Mouse (Mus musculus) MEL (cell line): ENCODE measurements around the gene Zfp275. TPM values are rescaled to one million over a fixed set of nuclear protein-coding genes. Genes with fewer than 3 reads are reported as not detected.

Experiments used
- DNase-seq: peaks from one replicate; pipeline ENCODE4 v3.0.0; 2011; ENCODE audit warnings: low read depth, low spot score
- H3K27ac ChIP-seq: 2 replicates; pipeline ENCODE4 v1.5.1; 2012; ENCODE audit warnings: low read depth, mild to moderate bottlenecking, control low read depth, low read length, moderate library complexity; ENCODE audit not compliant: control insufficient read depth
- H3K27me3 ChIP-seq, 2 experiments: fragments of 150-350 bp in 1 of 2; sonication (generic) in 1 of 2; 2 replicates each; pipeline ENCODE4 v1.6.1; 2012; ENCODE audit warnings: low read length in 2 of 2, mild to moderate bottlenecking in 2 of 2, improper control_type of control experiment in 1 of 2, moderate library complexity in 1 of 2; ENCODE audit not compliant: insufficient read depth in 2 of 2, control insufficient read depth in 1 of 2
- H3K36me3 ChIP-seq, 2 experiments: 2 replicates each; pipeline ENCODE4 v1.6.1; 2012 to 2014; ENCODE audit warnings: low read length in 2 of 2, improper control_type of control experiment in 1 of 2, inconsistent platforms in 1 of 2, mild to moderate bottlenecking in 1 of 2; ENCODE audit not compliant: insufficient read depth in 2 of 2, control insufficient read depth in 1 of 2
- H3K4me1 ChIP-seq, 2 experiments: fragments of 150-350 bp in 1 of 2; sonication (generic) in 1 of 2; 2 replicates each; pipeline ENCODE4 v1.6.1; 2012; ENCODE audit warnings: low read length in 2 of 2, improper control_type of control experiment in 1 of 2, mild to moderate bottlenecking in 1 of 2; ENCODE audit not compliant: insufficient read depth in 2 of 2, control insufficient read depth in 1 of 2
- H3K4me3 ChIP-seq, 2 experiments: fragments of 150-350 bp in 1 of 2; sonication (generic) in 1 of 2; 2 replicates each; pipeline ENCODE4 v1.5.1; 2012; ENCODE audit warnings: low read depth in 2 of 2, low read length in 2 of 2, mild to moderate bottlenecking in 2 of 2, moderate library complexity in 2 of 2, control low read depth in 1 of 2, improper control_type of control experiment in 1 of 2; ENCODE audit not compliant: control insufficient read depth in 1 of 2, insufficient read depth in 1 of 2
- H3K79me2 ChIP-seq: 2 replicates; pipeline ENCODE4 v1.6.1; 2012; ENCODE audit warnings: mild to moderate bottlenecking, low read length, moderate library complexity; ENCODE audit not compliant: control insufficient read depth, poor library complexity, insufficient read depth
- H3K9ac ChIP-seq: 2 replicates; pipeline ENCODE4 v1.6.1; 2012; ENCODE audit warnings: low read depth, mild to moderate bottlenecking, control low read depth, low read length, moderate library complexity; ENCODE audit not compliant: control insufficient read depth, poor library complexity, severe bottlenecking
- H3K9me3 ChIP-seq: fragments of 150-350 bp; sonication (generic); replicated peaks from 2 replicates; pipeline ENCODE4 v1.6.1; 2012; ENCODE audit warnings: mild to moderate bottlenecking, low read length, improper control_type of control experiment, moderate library complexity; ENCODE audit not compliant: insufficient read depth
- CHD1 ChIP-seq: IDR thresholded peaks from 2 replicates; pipeline ENCODE4 v1.6.1; 2012; ENCODE audit warnings: low read depth, mild to moderate bottlenecking, inconsistent platforms, low read length, improper control_type of control experiment
- EP300 ChIP-seq, 2 experiments: IDR thresholded peaks; 2 replicates each; pipeline ENCODE4 v1.6.1; 2011; ENCODE audit warnings: improper control_type of control experiment in 2 of 2, low read length in 2 of 2, low read depth in 1 of 2, mild to moderate bottlenecking in 1 of 2
- ETS1 ChIP-seq: IDR thresholded peaks from 2 replicates; pipeline ENCODE4 v1.6.1; 2012; ENCODE audit warnings: low read depth, mild to moderate bottlenecking, inconsistent platforms, low read length, improper control_type of control experiment, moderate library complexity
- KAT2A ChIP-seq: conservative IDR thresholded peaks from 2 replicates; pipeline ENCODE4 v1.6.1; 2012; ENCODE audit warnings: low read depth, low read length, improper control_type of control experiment, inconsistent platforms
- MAFK ChIP-seq: IDR thresholded peaks from 2 replicates; pipeline ENCODE4 v1.6.1; 2011; ENCODE audit warnings: low read depth, mild to moderate bottlenecking, low read length, improper control_type of control experiment, borderline replicate concordance
- MAZ ChIP-seq: IDR thresholded peaks from 2 replicates; pipeline ENCODE4 v1.6.1; 2012; ENCODE audit warnings: low read depth, mild to moderate bottlenecking, inconsistent platforms, low read length, improper control_type of control experiment
- MEF2A ChIP-seq: IDR thresholded peaks from 2 replicates; pipeline ENCODE4 v1.6.1; 2014; ENCODE audit warnings: low read depth, mild to moderate bottlenecking, inconsistent platforms, low read length, improper control_type of control experiment; ENCODE audit not compliant: poor library complexity, insufficient replicate concordance, severe bottlenecking; ENCODE audit errors: extremely low read depth
- MYB ChIP-seq: IDR thresholded peaks from 2 replicates; pipeline ENCODE4 v1.6.1; 2011; ENCODE audit warnings: mild to moderate bottlenecking, low read depth, low read length, improper control_type of control experiment
- NRF1 ChIP-seq: IDR thresholded peaks from 2 replicates; pipeline ENCODE4 v1.6.1; 2014; ENCODE audit warnings: low read depth, mild to moderate bottlenecking, inconsistent platforms, low read length, improper control_type of control experiment, moderate library complexity; ENCODE audit not compliant: poor library complexity, insufficient read depth, severe bottlenecking
- POLR2A ChIP-seq, 2 experiments: IDR thresholded peaks; 2 replicates each; pipeline ENCODE4 v1.6.1; 2011 to 2012; ENCODE audit warnings: low read length in 2 of 2, mild to moderate bottlenecking in 2 of 2, control low read depth in 1 of 2, improper control_type of control experiment in 1 of 2, low read depth in 1 of 2, moderate library complexity in 1 of 2; ENCODE audit not compliant: control insufficient read depth in 1 of 2, insufficient read depth in 1 of 2, poor library complexity in 1 of 2
- POLR2AphosphoS5 ChIP-seq: IDR thresholded peaks from 2 replicates; pipeline ENCODE4 v1.6.1; 2012; ENCODE audit warnings: low read depth, borderline replicate concordance, mild to moderate bottlenecking, inconsistent platforms, low read length, moderate library complexity, mixed read lengths
- SIN3A ChIP-seq: IDR thresholded peaks from 2 replicates; pipeline ENCODE4 v1.6.1; 2012; ENCODE audit warnings: low read length, improper control_type of control experiment, inconsistent platforms
- TAL1 ChIP-seq: IDR thresholded peaks from 2 replicates; pipeline ENCODE4 v1.6.1; 2012; ENCODE audit warnings: mild to moderate bottlenecking, inconsistent platforms, low read length, moderate library complexity, mixed read lengths
- USF2 ChIP-seq, 2 experiments: IDR thresholded peaks; 2 replicates each; pipeline ENCODE4 v1.6.1; 2011 to 2012; ENCODE audit warnings: improper control_type of control experiment in 2 of 2, low read length in 2 of 2, borderline replicate concordance in 1 of 2, inconsistent platforms in 1 of 2, low read depth in 1 of 2, mild to moderate bottlenecking in 1 of 2; ENCODE audit not compliant: insufficient read depth in 1 of 2
- ZC3H11A ChIP-seq: IDR thresholded peaks from 2 replicates; pipeline ENCODE4 v1.6.1; 2012; ENCODE audit warnings: low read depth, mild to moderate bottlenecking, inconsistent platforms, low read length, improper control_type of control experiment
- ZNF384 ChIP-seq: IDR thresholded peaks from 2 replicates; pipeline ENCODE4 v1.6.1; 2012; ENCODE audit warnings: low read depth, mild to moderate bottlenecking, inconsistent platforms, low read length, improper control_type of control experiment
- polyA plus RNA-seq, 2 experiments: library from polyadenylated mRNA; stranded (reverse) in 1 of 2; unstranded in 1 of 2; fragments of >175 nt in 1 of 2; fragments of >200 nt in 1 of 2; gene quantifications; 2 replicates each; pipeline versions ENCODE4 v1.2.1 to v1.2.4; 2012; ENCODE audit warnings: low replicate concordance in 2 of 2, low read depth in 1 of 2; ENCODE audit not compliant: insufficient read length in 2 of 2, insufficient read depth in 1 of 2, missing spikeins in 1 of 2
- total RNA-seq: library from RNA; depleted of rRNA; stranded (reverse); fragments of 300-350 nt; gene quantifications from 2 replicates; pipeline ENCODE4 v1.2.3, GENCODE M21; 2012

Zfp275 gene
- total and polyA plus RNA-seq, 3 experiments = 4.5 to 5.9 TPM; not detected in 1

DNA sequence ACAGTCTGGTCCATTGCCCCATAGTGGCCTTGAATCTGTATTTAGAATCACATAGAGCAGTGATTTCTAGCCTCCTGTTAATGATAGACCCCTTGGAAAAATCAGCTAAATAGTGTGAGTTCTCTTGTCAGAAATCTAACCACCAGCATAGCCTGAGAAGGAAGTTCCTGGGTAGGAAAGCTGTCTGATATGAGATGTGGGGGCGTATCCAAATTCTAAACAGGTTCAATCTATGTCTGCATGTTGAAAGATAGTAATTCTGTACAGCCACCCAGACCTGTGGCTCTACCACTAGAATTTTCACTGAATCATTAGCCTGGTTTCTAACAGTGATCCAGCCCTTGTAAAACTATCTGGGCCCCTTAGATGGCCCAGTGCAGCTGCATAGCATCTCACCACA, 1.4 kb downstream of the Zfp275 start (continued):
- TF ChIP-seq MYB = no peak

DNA sequence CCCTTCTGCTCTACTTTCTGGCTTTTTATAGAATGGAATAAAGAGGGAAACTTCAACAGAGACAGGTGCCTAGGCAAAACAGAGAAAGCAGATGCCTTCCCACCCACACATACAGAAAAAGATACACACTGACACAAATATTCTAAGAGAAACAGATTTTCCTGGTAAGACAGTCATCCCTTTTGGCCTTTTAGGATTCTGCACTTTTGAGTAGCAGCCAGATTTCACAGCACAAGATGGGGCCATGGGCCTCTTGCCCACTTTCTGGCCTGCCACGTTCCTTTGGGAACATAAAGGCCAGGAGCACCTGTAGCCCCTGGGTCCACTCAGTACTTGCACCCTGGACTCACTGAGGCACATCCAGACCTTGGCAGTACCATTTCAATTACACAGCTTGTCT, 1.9 kb downstream of the Zfp275 start:
- H3K9ac ChIP-seq = no peak overlapping the region
- H3K36me3 ChIP-seq = peaks cover 0 to 15% of the 10 kb centered on the region in 2 experiments; a peak in 2 of 4 replicates
- H3K9me3 ChIP-seq = no peaks in the 10 kb centered on the region
- no peak overlapping the region for H3K27ac ChIP-seq
- no peaks in the 10 kb centered on the region for H3K27me3 ChIP-seq
- H3K79me2 ChIP-seq = peaks cover 3% of the 10 kb centered on the region; the same call in 1 of the 2 replicates
- TF ChIP-seq EP300 (IDR thresholded peaks at IDR 0.05; ENCODE audit: low read depth in 1 of 2, low read length in 2 of 2) (no peak), POLR2A (IDR thresholded peaks at IDR 0.05; ENCODE audit: control insufficient read depth in 1 of 2, insufficient read depth in 1 of 2, low read depth in 1 of 2, low read length in 2 of 2, poor library complexity in 1 of 2) (no peak)
- peaks cover 6 to 7% of the 10 kb centered on the region in 2 experiments for H3K4me1 ChIP-seq
- H3K4me3 ChIP-seq = no peak overlapping the region
- DNase-seq = no peak

DNA sequence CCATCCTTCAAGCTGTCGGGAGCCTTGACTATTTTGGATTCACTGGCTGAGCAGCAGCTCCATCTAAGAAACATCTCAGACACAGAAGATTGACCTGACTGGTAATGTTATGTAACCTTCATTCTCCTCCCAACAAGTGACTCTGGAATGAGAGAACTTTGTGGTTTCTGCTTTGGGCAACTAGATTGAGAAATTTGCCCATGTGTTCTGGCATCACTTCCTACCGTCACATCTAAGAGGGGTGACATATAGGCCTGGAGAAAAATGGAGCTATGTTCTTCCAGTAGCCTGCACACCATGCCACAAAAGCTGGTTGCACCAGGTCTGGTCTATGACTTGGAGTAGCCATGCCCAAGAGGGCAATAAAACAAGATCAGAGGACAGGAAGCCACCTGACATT, 13.7 kb downstream of the Zfp275 start:
- H3K9me3 ChIP-seq = no peaks in the 10 kb centered on the region
- TF ChIP-seq USF2 (IDR thresholded peaks at IDR 0.05; ENCODE audit: borderline replicate concordance in 1 of 2, insufficient read depth in 1 of 2, low read depth in 1 of 2, low read length in 2 of 2) (no peak), ZNF384 (no peak), CHD1 (no peak), MEF2A (no peak), NRF1 (no peak), ZC3H11A (no peak), POLR2AphosphoS5 (no peak), MAFK (no peak), SIN3A (no peak)
- no peaks in the 10 kb centered on the region for H3K4me1 ChIP-seq
- no peaks in the 10 kb centered on the region for H3K79me2 ChIP-seq
- no peak overlapping the region for H3K4me3 ChIP-seq
- no peak overlapping the region for H3K9ac ChIP-seq
- H3K36me3 ChIP-seq = no peaks in the 10 kb centered on the region
- H3K27ac ChIP-seq = no peak overlapping the region
- no peaks in the 10 kb centered on the region for H3K27me3 ChIP-seq
- no peak for DNase-seq

DNA sequence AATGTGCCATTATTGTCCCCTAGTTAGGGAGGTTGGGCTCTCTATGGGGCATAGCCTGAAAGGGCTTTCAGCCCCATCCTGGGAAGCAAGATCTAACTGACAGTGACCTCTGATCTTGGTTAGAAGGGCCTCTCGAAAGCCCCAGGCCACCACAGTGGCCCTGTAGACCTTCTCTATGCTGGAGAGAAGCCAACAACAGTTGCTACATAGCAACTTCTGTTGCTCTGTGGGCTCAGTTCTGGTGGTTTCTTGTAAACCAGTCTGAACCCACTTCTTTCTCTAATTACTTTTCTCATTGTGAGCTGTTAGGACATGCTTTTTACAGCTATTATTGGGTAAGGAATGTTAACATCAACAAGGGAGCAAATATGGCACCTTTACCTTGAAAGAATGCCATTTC, 14.3 kb downstream of the Zfp275 start:
- no peaks in the 10 kb centered on the region for H3K79me2 ChIP-seq
- no peaks in the 10 kb centered on the region for H3K36me3 ChIP-seq
- no peak overlapping the region for H3K4me3 ChIP-seq
- no peaks in the 10 kb centered on the region for H3K9me3 ChIP-seq
- no peak overlapping the region for H3K9ac ChIP-seq
- no peaks in the 10 kb centered on the region for H3K4me1 ChIP-seq
- TF ChIP-seq MEF2A = no peak
- TF ChIP-seq ETS1 = no peak
- no peak for TF ChIP-seq KAT2A
- TF ChIP-seq POLR2A (IDR thresholded peaks at IDR 0.05; ENCODE audit: control insufficient read depth in 1 of 2, insufficient read depth in 1 of 2, low read depth in 1 of 2, low read length in 2 of 2, poor library complexity in 1 of 2) = no peak
- no peak for TF ChIP-seq MAZ
- TF ChIP-seq ZC3H11A = no peak
- no peak for TF ChIP-seq TAL1
- TF ChIP-seq USF2 (IDR thresholded peaks at IDR 0.05; ENCODE audit: borderline replicate concordance in 1 of 2, insufficient read depth in 1 of 2, low read depth in 1 of 2, low read length in 2 of 2) = no peak
- TF ChIP-seq CHD1 = no peak
- DNase-seq = no peak
- H3K27me3 ChIP-seq = no peaks in the 10 kb centered on the region
- H3K27ac ChIP-seq = no peak overlapping the region
